In the genomic region with DNA sequence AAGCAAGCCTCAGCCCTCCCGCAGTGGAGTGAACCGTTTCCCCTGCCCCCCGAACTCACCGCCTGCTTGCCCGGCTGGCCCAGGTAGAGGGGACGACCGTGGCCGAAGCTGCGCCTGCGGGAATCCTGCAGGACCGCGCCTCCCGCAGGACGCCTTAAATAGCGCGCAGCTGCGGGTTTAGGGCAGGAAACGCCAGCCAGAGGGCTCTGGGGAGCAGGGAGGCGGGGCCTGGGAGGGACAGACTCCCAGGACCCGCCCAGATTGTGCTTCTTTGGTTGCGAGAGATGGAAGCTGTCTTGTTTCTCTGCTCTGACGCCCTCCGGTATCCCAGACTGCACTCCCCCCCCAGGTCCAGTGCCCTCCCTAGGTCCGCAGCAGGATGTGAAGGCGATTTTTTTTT, we compare ENCODE assay signal across 9 mouse cellular contexts. TPM values are rescaled to one million over a fixed set of nuclear protein-coding genes. Genes with fewer than 3 reads are reported as not detected.
DNase-seq lines count a peak whose midpoint lies in the region; ATAC-seq and TF ChIP-seq lines count a peak whose summit lies in the region.
"Had no signal": no experiment of that assay in that cellular context is flagged by ENCODE, and none has a peak within 500 bp of the region (broad histone marks: within the 10 kb centered on the region; RNA-seq: fewer than 3 reads in every experiment).

Gja4 (minus strand) TSS at position 179 of the 400 bp plus-strand sequence.

- TF ChIP-seq CTCF in forebrain, postnatal 0 days (IDR thresholded peaks at IDR 0.05; ENCODE audit: low read depth): peak; percentile 67
- TF ChIP-seq CTCF in lung, embryonic 14.5 days (IDR thresholded peaks at IDR 0.05; ENCODE audit: low read depth): peak; percentile 65

- H3K4me3 ChIP-seq in forebrain, postnatal 0 days (ENCODE audit: low read depth, low read length): peak within 1 kb of the TSS; percentile 57
- H3K4me3 ChIP-seq in lung, embryonic 14.5 days (ENCODE audit: low read depth, low read length): peak within 1 kb of the TSS; percentile 35

- H3K27me3 ChIP-seq in forebrain, postnatal 0 days (ENCODE audit: insufficient read depth, low read length): no peaks in the 10 kb centered on the region
- H3K27me3 ChIP-seq in lung, embryonic 14.5 days (ENCODE audit: insufficient read depth, low read length): peaks cover 18% of the 10 kb centered on the region

- peak; percentile 92 for ATAC-seq in forebrain, postnatal 0 days
- ATAC-seq in lung, embryonic 14.5 days (ENCODE audit: insufficient read depth): peak; percentile 88

- H3K27ac ChIP-seq in forebrain, postnatal 0 days (ENCODE audit: low read depth, low read length): no peak within 1 kb of the TSS
- no peak within 1 kb of the TSS for H3K27ac ChIP-seq in lung, embryonic 14.5 days (ENCODE audit: low read depth)
- H3K27ac ChIP-seq: macrophage had no signal

- DNase-seq in Muller cell, postnatal 12 days (ENCODE audit: inconsistent ontology term): peak; percentile 84
- peak; percentile 47 for DNase-seq in cerebellum, adult 11-12 months
- peak; percentile 81 for DNase-seq in forebrain, postnatal 0 days
- DNase-seq in heart, postnatal 25 days (ENCODE audit: low spot score): peak; percentile 75
- DNase-seq in layer of hippocampus, adult 18-20 months (ENCODE audit: low spot score in 2 of 2): peak; percentile 50 to 63
- peak; percentile 91 for DNase-seq in lung, embryonic 14.5 days
- peak; percentile 41 for DNase-seq in ovary, postnatal 10 days (ENCODE audit: low spot score)
- DNase-seq in thymus, postnatal 14 days: peak; percentile 59

- peak within 1 kb of the TSS; percentile 70 for H3K9ac ChIP-seq in forebrain, postnatal 0 days
- H3K9ac ChIP-seq in lung, embryonic 14.5 days: peak within 1 kb of the TSS; percentile 15

- no peaks in the 10 kb centered on the region for H3K4me1 ChIP-seq in forebrain, postnatal 0 days (ENCODE audit: insufficient read depth)
- H3K4me1 ChIP-seq in lung, embryonic 14.5 days (ENCODE audit: insufficient read depth): no peaks in the 10 kb centered on the region

- H3K9me3 ChIP-seq in forebrain, postnatal 0 days (ENCODE audit: low read length): no peaks in the 10 kb centered on the region
- no peaks in the 10 kb centered on the region for H3K9me3 ChIP-seq in lung, embryonic 14.5 days (ENCODE audit: low read depth, low read length)

- H3K4me2 ChIP-seq in forebrain, postnatal 0 days (ENCODE audit: low read depth): peak within 1 kb of the TSS; percentile 93
- peak within 1 kb of the TSS; percentile 62 for H3K4me2 ChIP-seq in lung, embryonic 14.5 days

- WGBS in forebrain, postnatal 0 days: under 1% methylated on average over 24 of the region's 25 CpGs
- under 1% methylated on average over 25 of the region's 25 CpGs for WGBS in lung, embryonic 14.5 days

- no peaks in the 10 kb centered on the region for H3K36me3 ChIP-seq in forebrain, postnatal 0 days (ENCODE audit: insufficient read depth)
- H3K36me3 ChIP-seq in lung, embryonic 14.5 days (ENCODE audit: insufficient read depth): no peaks in the 10 kb centered on the region

- intact Hi-C loops in heart, postnatal 25 days (cut with DNase I): loop anchor here (2.0 kb wide), 1 partner anchor 35 kb away; no protein-coding TSS in a partner anchor

RNA-seq across cellular contexts. Expression of gene Gja4, which starts in this region (rescaled TPM):
- 13.3 and 20.5 TPM in 2 replicates for total RNA-seq in forebrain, postnatal 0 days (2014; rRNA removed)
- polyA plus RNA-seq in forebrain, postnatal 0 days (2015; fragmentation: Nextera tagmentation; extraction: Ambion mirVana): 15.3 and 15.7 TPM in 2 replicates
- 10 to 100 TPM; 11.1 to 12.5 TPM for total RNA-seq in heart, postnatal 25 days (2021)
- 1 to 10 TPM; 1.5 to 1.7 TPM for total RNA-seq in layer of hippocampus, adult 18-20 months (2021)
- polyA plus RNA-seq in lung, embryonic 14.5 days (2014; fragmentation: Nextera tagmentation; extraction: Ambion mirVana): 24.0 and 26.1 TPM in 2 replicates
- polyA plus RNA-seq: macrophage had no signal

Comparison
In these comparisons a context has a peak if more than half of its experiments do, and no peak if none do; other contexts are left out.
1. DNase-seq: peak in every context shown above with its lines; median percentile 91 in lung, embryonic 14.5 days; 84 in Muller cell, postnatal 12 days; 81 in forebrain, postnatal 0 days; 75 in heart, postnatal 25 days; 59 in thymus, postnatal 14 days; 56 in layer of hippocampus, adult 18-20 months; 47 in cerebellum, adult 11-12 months; 41 in ovary, postnatal 10 days.